Mouse (Mus musculus): ENCODE measurements around the gene Mctp2.

DNA sequence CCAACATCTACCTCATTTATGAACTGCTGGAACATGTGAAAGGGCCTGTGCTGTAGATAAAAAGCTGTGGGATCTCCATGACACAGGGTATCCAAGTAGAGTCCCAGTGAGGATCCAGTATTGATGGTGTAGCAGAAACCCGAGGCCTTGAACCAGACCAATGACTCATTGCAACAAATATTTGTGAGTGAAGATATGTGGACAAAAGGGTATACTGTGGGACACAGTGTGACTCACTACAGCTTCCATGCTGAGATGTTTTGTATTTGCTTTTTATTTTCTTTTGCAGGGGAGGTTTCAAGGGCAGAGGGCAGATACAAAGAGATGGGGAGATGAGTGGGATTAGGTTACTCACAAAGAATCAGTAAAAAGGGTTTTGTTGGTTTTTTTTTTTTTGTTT lies 209.4 kb downstream of the Mctp2 start:
- TF ChIP-seq POLR2A (IDR thresholded peaks at IDR 0.05; ENCODE audit: borderline replicate concordance, insufficient read depth, low read length) (no peak), CTCF (IDR thresholded peaks at IDR 0.05; ENCODE audit: borderline replicate concordance, insufficient read depth, low read depth, low read length) (no peak)
